Mouse (Mus musculus) adrenal gland, postnatal 25 days (tissue): ENCODE data around the gene Ucp3. TPM values are rescaled to one million over a fixed set of nuclear protein-coding genes. Genes with fewer than 3 reads are reported as not detected.
A peak's percentile ranks its signal among the peaks of the same experiment; 100 is the strongest.
"Not testable (repeated sequence)": the region's sequence is repeated elsewhere in the genome, so short reads cannot be mapped to it uniquely, and the experiment has no call there.

Experiments used
- DNase-seq: peaks from one replicate; pipeline ENCODE4 v3.0.0; 2021; ENCODE audit warnings: mixed read lengths
- total RNA-seq: library from RNA; stranded (reverse); gene quantifications from 2 replicates; pipeline ENCODE4 v1.2.3, GENCODE M21; 2021

Gene Ucp3
- total RNA-seq, 1 experiment from 2014 or later = 24.6 TPM

- DNase-seq = no peak
Observed at GRCm38 (mm10) chr7:100473846-100474454, 1.2 kb downstream of the Ucp3 start.

- peak; percentile 56 for DNase-seq
Observed at GRCm38 (mm10) chr7:100474680-100475079, 1.9 kb downstream of the Ucp3 start.

- no peak for DNase-seq
Observed at GRCm38 (mm10) chr7:100479100-100479822, 6.5 kb downstream of the Ucp3 start.

- no peak for DNase-seq
Observed at GRCm38 (mm10) chr7:100479823-100480164, 7.0 kb downstream of the Ucp3 start.

GRCm38 (mm10) chr7:100480175-100480574, 7.4 kb downstream of the Ucp3 start:
- DNase-seq = no peak

- DNase-seq = not testable (repeated sequence)
Observed at GRCm38 (mm10) chr7:100482046-100482445, 9.3 kb downstream of the Ucp3 start.

GRCm38 (mm10) chr7:100484493-100484892, 11.7 kb downstream of the Ucp3 start:
- DNase-seq = no peak

- no peak for DNase-seq
Observed at GRCm38 (mm10) chr7:100487301-100487700, 14.5 kb downstream of the Ucp3 start.

- DNase-seq = no peak
Observed at GRCm38 (mm10) chr7:100488474-100489048, 15.8 kb downstream of the Ucp3 start.

- peak; percentile 44 for DNase-seq
Observed at GRCm38 (mm10) chr7:100492391-100493116, 19.8 kb downstream of the Ucp3 start.

GRCm38 (mm10) chr7:100493117-100493483, 20.3 kb downstream of the Ucp3 start, which contains the start of gene Ucp2:
Gene Ucp2 (plus strand): TSS chr7:100493337.
- DNase-seq = peak; percentile 86

GRCm38 (mm10) chr7:100493484-100494414, 21.0 kb downstream of the Ucp3 start:
- DNase-seq = no peak

GRCm38 (mm10) chr7:100494415-100494831, 21.6 kb downstream of the Ucp3 start:
- DNase-seq = no peak

- no peak for DNase-seq
Observed at GRCm38 (mm10) chr7:100495042-100495441, 22.3 kb downstream of the Ucp3 start.

GRCm38 (mm10) chr7:100495581-100496251, 22.9 kb downstream of the Ucp3 start:
- DNase-seq = peak; percentile 63

GRCm38 (mm10) chr7:100496371-100496770, 23.6 kb downstream of the Ucp3 start:
- no peak for DNase-seq

- DNase-seq = no peak
Observed at GRCm38 (mm10) chr7:100496791-100497190, 24.0 kb downstream of the Ucp3 start.

GRCm38 (mm10) chr7:100497402-100497801, 24.6 kb downstream of the Ucp3 start:
- DNase-seq = no peak

GRCm38 (mm10) chr7:100497982-100498381, 25.2 kb downstream of the Ucp3 start:
- no peak for DNase-seq

- DNase-seq = no peak
Observed at GRCm38 (mm10) chr7:100499465-100499864, 26.7 kb downstream of the Ucp3 start.
